Mouse (Mus musculus) lung, embryonic 14.5 days (tissue): ENCODE results near the gene Srsy. TPM values are rescaled to one million over a fixed set of nuclear protein-coding genes. Genes with fewer than 3 reads are reported as not detected.
"Not testable (repeated sequence)": the region's sequence is repeated elsewhere in the genome, so short reads cannot be mapped to it uniquely, and the experiment has no call there.

ENCODE experiments used
- ATAC-seq: fragments of 200-750 bp; cut with Nextera tagmentation; 2 replicates; pipeline ENCODE4 v1.8.0; 2017; ENCODE audit warnings: mild to moderate bottlenecking, moderate TSS enrichment, moderate library complexity; ENCODE audit not compliant: insufficient read depth
- DNase-seq: peaks from one replicate; pipeline ENCODE4 v3.0.0-alpha.2; 2015
- H3K27ac ChIP-seq: fragments of 300-500 bp; sonication (generic); 2 replicates; pipeline ENCODE4 v1.5.1; 2014; ENCODE audit warnings: low read depth, mild to moderate bottlenecking, moderate library complexity
- H3K27me3 ChIP-seq: fragments of 300-500 bp; sonication (generic); 2 replicates; pipeline ENCODE4 v1.6.1; 2014; ENCODE audit warnings: low read length, control low read depth; ENCODE audit not compliant: insufficient read depth
- H3K36me3 ChIP-seq: fragments of 300-500 bp; sonication (generic); 2 replicates; pipeline ENCODE4 v1.6.1; 2014; ENCODE audit warnings: control low read depth; ENCODE audit not compliant: insufficient read depth
- H3K4me1 ChIP-seq: fragments of 300-500 bp; sonication (generic); 2 replicates; pipeline ENCODE4 v1.6.1; 2014; ENCODE audit warnings: antibody characterized with exemption, control low read depth; ENCODE audit not compliant: insufficient read depth
- H3K4me2 ChIP-seq: fragments of 300-500 bp; sonication (generic); 2 replicates; pipeline ENCODE4 v1.6.1; 2014; ENCODE audit warnings: mild to moderate bottlenecking
- H3K4me3 ChIP-seq: fragments of 300-500 bp; sonication (generic); 2 replicates; pipeline ENCODE4 v1.5.1; 2014; ENCODE audit warnings: low read depth, low read length
- H3K9ac ChIP-seq: fragments of 300-500 bp; sonication (generic); 2 replicates; pipeline ENCODE4 v1.6.1; 2014
- H3K9me3 ChIP-seq: fragments of 300-500 bp; sonication (generic); 2 replicates; pipeline ENCODE4 v1.6.1; 2016; ENCODE audit warnings: low read depth, low read length, control low read depth
- WGBS: fragments of 180-500 bp; shearing (Covaris S2); extraction: QIAGEN DNeasy Blood & Tissue Kit; methylation state at CpG from one replicate; pipeline ENCODE4 v1.1.7; 2014; 5-methylcytosine and 5-hydroxymethylcytosine counted together
- polyA plus RNA-seq: library from polyadenylated mRNA; unstranded; fragments of >200 nt; fragmentation: Nextera tagmentation; extraction: Ambion mirVana; gene quantifications from 2 replicates; pipeline ENCODE4 v1.2.1, GENCODE M21; 2014

The Srsy gene
- polyA plus RNA-seq = not detected in 2 replicates

GRCm38 (mm10) chrY:17937230-17937629 lies at the start of gene Srsy:
TSS of gene Srsy (minus strand) at chrY:17937330.
- not testable (repeated sequence) for H3K36me3 ChIP-seq, H3K4me3 ChIP-seq, H3K4me1 ChIP-seq, ATAC-seq, H3K4me2 ChIP-seq, H3K9ac ChIP-seq, H3K9me3 ChIP-seq, H3K27me3 ChIP-seq, DNase-seq, H3K27ac ChIP-seq
- WGBS = no CpG with 5 or more reads among the region's 1 CpGs

Other genes starting within 250 kb of the Srsy start
- gene Gm21904, start 91.1 kb downstream of the Srsy start, polyA plus RNA-seq = not detected in 2 replicates
- not detected in 2 replicates for gene Gm20772, start 62.6 kb downstream of the Srsy start, polyA plus RNA-seq
- gene Gm20831, start 62.6 kb downstream of the Srsy start, polyA plus RNA-seq = not detected in 2 replicates
- gene Gm21764, start 124.5 kb upstream of the Srsy start, polyA plus RNA-seq = not detected in 2 replicates
- gene Ssty1, start 151.8 kb upstream of the Srsy start, polyA plus RNA-seq = not detected in 2 replicates